Mouse (Mus musculus): Measurements from ENCODE around the gene Proser1. TPM values are rescaled to one million over a fixed set of nuclear protein-coding genes. Genes with fewer than 3 reads are reported as not detected.

Gene Proser1
- polyA plus RNA-seq, 1 experiment from 2014 or later, result 20.9 TPM

DNA sequence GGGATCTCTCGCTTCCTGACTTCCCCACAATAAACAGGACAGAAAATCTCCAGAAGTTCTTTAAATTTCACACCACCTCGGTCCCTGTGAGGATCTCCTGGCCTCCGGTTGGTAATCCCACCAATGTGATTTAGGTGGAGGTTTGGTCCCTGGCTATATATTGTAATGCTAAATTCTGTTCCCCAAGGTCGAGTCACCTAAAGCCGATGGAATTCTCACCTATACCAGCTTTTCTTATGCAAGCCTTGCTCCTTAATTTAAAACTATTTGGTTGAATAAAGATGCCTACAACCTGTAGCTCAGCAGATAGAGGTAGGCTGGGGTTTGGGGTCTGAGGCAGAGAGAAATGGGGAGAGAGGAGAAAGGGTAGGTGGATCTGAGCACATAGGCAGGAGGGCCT is 5.7 kb upstream of the Proser1 start:
- H3K4me2 ChIP-seq (ENCODE audit: low read length), result no peak overlapping the region

DNA sequence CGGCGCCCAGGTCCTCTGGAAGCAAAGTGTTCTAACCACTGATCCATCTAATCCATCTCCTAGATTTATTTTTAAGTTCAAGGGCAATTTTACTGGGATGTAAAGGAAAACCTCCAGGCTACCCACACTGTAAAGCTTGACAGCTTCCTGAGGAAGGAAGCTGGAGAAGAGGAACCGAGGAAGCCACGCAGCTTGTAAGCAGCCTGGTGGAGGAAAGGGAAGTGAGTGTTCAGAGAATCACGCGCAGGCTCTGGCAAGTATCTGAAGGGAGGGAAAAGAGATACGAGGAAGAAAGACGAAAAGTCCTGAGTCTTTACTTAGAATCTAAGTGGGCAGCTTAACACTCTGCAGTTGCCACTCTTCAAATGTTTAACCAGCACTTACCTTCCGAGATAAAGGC is 3.4 kb upstream of the Proser1 start:
- 93% methylated on average over 9 of the region's 9 CpGs for WGBS
- no peak overlapping the region for H3K9ac ChIP-seq (replicated peaks; ENCODE audit: low read length)
- peaks cover 5% of the 10 kb centered on the region; the same call in 1 of the 2 replicates for H3K4me1 ChIP-seq (ENCODE audit: control insufficient read depth, insufficient read depth, low read length)
- no peak overlapping the region for H3K4me2 ChIP-seq (ENCODE audit: low read length)
- H3K4me3 ChIP-seq (replicated peaks; ENCODE audit: low read depth, low read length), result no peak overlapping the region
- no peak for ATAC-seq (ENCODE audit: low FRiP score, low TSS enrichment)
- no peak for DNase-seq
- no peaks in the 10 kb centered on the region for H3K27me3 ChIP-seq (ENCODE audit: control insufficient read depth, insufficient read depth, low read length)
- H3K36me3 ChIP-seq (ENCODE audit: control insufficient read depth, insufficient read depth, low read length), result peaks cover 42% of the 10 kb centered on the region
- H3K9me3 ChIP-seq (ENCODE audit: control insufficient read depth, low read length), result no peaks in the 10 kb centered on the region
- H3K27ac ChIP-seq (replicated peaks; ENCODE audit: low read depth, low read length), result no peak overlapping the region

More for the DNA sequence above, 5.7 kb upstream of the Proser1 start:
- Histone ChIP-seq H3K4me1 (ENCODE audit: control insufficient read depth, insufficient read depth, low read length) (no peaks in the 10 kb centered on the region), H3K27me3 (ENCODE audit: control insufficient read depth, insufficient read depth, low read length) (no peaks in the 10 kb centered on the region), H3K36me3 (ENCODE audit: control insufficient read depth, insufficient read depth, low read length) (peaks cover 65% of the 10 kb centered on the region), H3K9me3 (ENCODE audit: control insufficient read depth, low read length) (no peaks in the 10 kb centered on the region), H3K9ac (replicated peaks; ENCODE audit: low read length) (no peak overlapping the region), H3K27ac (replicated peaks; ENCODE audit: low read depth, low read length) (no peak overlapping the region), H3K4me3 (replicated peaks; ENCODE audit: low read depth, low read length) (no peak overlapping the region)
- ATAC-seq (ENCODE audit: low FRiP score, low TSS enrichment), result no peak
- no peak for DNase-seq
- whole genome bisulfite sequencing, result 83% methylated on average over 5 of the region's 5 CpGs

DNA sequence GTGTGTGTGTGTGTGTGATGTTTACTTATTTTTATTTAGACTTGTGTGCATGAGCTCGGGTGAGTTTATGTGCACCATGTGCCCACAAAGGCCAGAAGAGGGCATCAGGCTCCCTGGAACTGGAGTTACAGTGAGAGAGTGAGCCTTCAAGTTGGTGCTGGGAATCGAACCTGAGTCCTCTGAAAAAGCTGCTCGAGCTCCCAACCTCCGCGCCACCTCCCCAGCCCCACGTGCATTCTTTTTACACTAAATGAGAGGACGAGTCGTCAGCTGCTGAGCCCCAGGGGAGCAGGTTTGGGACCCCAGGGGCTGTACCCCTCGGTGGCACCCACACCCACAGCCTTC is 793 bp upstream of the Proser1 start:
- peak overlapping the region; percentile 83 for H3K4me3 ChIP-seq (replicated peaks; ENCODE audit: low read depth, low read length)
- peaks cover 23% of the 10 kb centered on the region for H3K4me1 ChIP-seq (ENCODE audit: control insufficient read depth, insufficient read depth, low read length)
- ATAC-seq (ENCODE audit: low FRiP score, low TSS enrichment) (no peak), DNase-seq (no peak)
- no peaks in the 10 kb centered on the region for H3K27me3 ChIP-seq (ENCODE audit: control insufficient read depth, insufficient read depth, low read length)
- peaks cover 17% of the 10 kb centered on the region for H3K36me3 ChIP-seq (ENCODE audit: control insufficient read depth, insufficient read depth, low read length)
- H3K4me2 ChIP-seq (ENCODE audit: low read length), result peak overlapping the region; percentile 83
- H3K27ac ChIP-seq (replicated peaks; ENCODE audit: low read depth, low read length), result peak overlapping the region; percentile 86
- peak overlapping the region; percentile 74 for H3K9ac ChIP-seq (replicated peaks; ENCODE audit: low read length)
- H3K9me3 ChIP-seq (ENCODE audit: control insufficient read depth, low read length), result no peaks in the 10 kb centered on the region
- whole genome bisulfite sequencing, result 8% methylated on average over 9 of the region's 9 CpGs

DNA sequence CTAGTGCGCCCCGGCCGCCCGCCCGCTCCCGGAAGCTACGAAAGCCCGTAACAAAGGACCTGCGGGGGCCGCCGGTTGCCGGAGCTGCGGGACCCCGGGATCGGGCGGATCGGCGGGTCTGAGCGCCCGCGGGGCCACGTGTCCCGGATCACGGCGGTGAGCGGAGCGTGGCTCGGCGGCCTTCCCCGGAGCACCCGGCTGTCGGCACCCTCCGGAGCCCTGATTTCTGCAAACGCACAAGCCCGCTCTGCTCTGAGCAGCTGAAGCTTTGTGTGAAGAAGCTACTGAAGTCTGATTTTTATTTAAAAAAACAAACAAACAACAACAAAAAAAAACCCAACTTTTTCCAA is 274 bp downstream of the Proser1 start:
- ATAC-seq (ENCODE audit: low FRiP score, low TSS enrichment), result peak; percentile 70
- H3K27me3 ChIP-seq (ENCODE audit: control insufficient read depth, insufficient read depth, low read length), result no peaks in the 10 kb centered on the region
- H3K27ac ChIP-seq (replicated peaks; ENCODE audit: low read depth, low read length), result peak overlapping the region; percentile 89
- DNase-seq, result no peak
- H3K4me3 ChIP-seq (replicated peaks; ENCODE audit: low read depth, low read length), result peak overlapping the region; percentile 83
- peaks cover 23% of the 10 kb centered on the region for H3K4me1 ChIP-seq (ENCODE audit: control insufficient read depth, insufficient read depth, low read length)
- H3K9ac ChIP-seq (replicated peaks; ENCODE audit: low read length), result peak overlapping the region; percentile 88
- peaks cover 16% of the 10 kb centered on the region for H3K36me3 ChIP-seq (ENCODE audit: control insufficient read depth, insufficient read depth, low read length)
- under 1% methylated on average over 35 of the region's 35 CpGs for WGBS
- no peaks in the 10 kb centered on the region for H3K9me3 ChIP-seq (ENCODE audit: control insufficient read depth, low read length)
- peak overlapping the region; percentile 83 for H3K4me2 ChIP-seq (ENCODE audit: low read length)

DNA sequence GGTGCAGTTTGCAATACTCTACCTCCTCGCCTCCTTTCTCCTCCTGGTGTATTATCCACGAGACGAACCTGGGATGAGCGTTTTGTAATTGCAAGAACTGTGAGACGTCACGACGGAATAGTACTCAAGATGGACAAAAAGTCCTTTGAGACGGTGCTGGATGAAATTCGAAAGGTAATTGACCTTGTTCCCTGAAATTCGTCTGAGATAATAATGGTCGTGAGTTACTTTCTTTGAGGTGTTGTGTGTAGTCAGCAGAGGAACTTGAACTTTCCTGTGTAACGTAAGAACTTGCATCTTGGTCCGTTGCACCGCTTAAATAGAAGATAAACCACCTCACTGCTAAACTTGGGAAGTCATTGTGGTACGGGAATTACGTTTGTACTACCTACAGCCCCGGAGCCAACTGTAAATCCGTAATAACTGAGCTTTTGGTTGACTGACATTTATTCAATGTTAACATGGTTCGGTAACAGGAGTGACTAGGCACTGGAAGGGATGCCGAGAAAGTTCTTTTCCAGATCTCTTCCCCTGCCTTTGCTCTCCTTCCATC is 756 bp downstream of the Proser1 start:
- peak overlapping the region; percentile 83 for H3K4me3 ChIP-seq (replicated peaks; ENCODE audit: low read depth, low read length)
- WGBS, result under 1% methylated on average over 20 of the region's 20 CpGs
- DNase-seq, result peak; percentile 17
- peaks cover 15% of the 10 kb centered on the region for H3K36me3 ChIP-seq (ENCODE audit: control insufficient read depth, insufficient read depth, low read length)
- no peak for ATAC-seq (ENCODE audit: low FRiP score, low TSS enrichment)
- no peaks in the 10 kb centered on the region for H3K27me3 ChIP-seq (ENCODE audit: control insufficient read depth, insufficient read depth, low read length)
- peaks cover 23% of the 10 kb centered on the region for H3K4me1 ChIP-seq (ENCODE audit: control insufficient read depth, insufficient read depth, low read length)
- no peaks in the 10 kb centered on the region for H3K9me3 ChIP-seq (ENCODE audit: control insufficient read depth, low read length)
- H3K9ac ChIP-seq (replicated peaks; ENCODE audit: low read length), result peak overlapping the region; percentile 88
- H3K4me2 ChIP-seq (ENCODE audit: low read length), result peak overlapping the region; percentile 83
- peak overlapping the region; percentile 89; the same call in 1 of the 2 replicates for H3K27ac ChIP-seq (replicated peaks; ENCODE audit: low read depth, low read length)

DNA sequence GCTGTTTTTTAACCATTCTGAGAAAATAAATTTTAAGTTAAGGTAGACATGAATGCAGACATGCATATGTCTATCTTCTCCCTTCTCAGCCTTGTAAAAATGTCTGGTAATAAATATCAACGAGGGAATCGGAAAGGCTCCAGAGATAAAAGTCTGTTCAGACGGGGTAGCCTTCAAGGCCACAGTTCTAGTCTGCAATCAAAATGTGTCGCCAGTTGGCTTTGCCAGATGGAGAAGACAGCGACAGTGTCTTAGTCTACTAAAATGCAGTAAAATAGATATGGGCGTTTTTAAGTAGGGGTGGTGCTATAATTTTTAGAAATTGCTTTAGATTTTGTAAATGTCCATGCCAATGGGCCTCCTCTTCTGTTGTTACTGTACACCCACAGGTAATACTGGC is 1.9 kb downstream of the Proser1 start:
- H3K27me3 ChIP-seq (ENCODE audit: control insufficient read depth, insufficient read depth, low read length), result no peaks in the 10 kb centered on the region
- peaks cover 10% of the 10 kb centered on the region for H3K36me3 ChIP-seq (ENCODE audit: control insufficient read depth, insufficient read depth, low read length)
- H3K9ac ChIP-seq (replicated peaks; ENCODE audit: low read length), result no peak overlapping the region; the same call in 1 of the 2 replicates
- no peak overlapping the region for H3K27ac ChIP-seq (replicated peaks; ENCODE audit: low read depth, low read length)
- DNase-seq (no peak), ATAC-seq (ENCODE audit: low FRiP score, low TSS enrichment) (no peak)
- peak overlapping the region; percentile 83 for H3K4me2 ChIP-seq (ENCODE audit: low read length)
- peaks cover 23% of the 10 kb centered on the region for H3K4me1 ChIP-seq (ENCODE audit: control insufficient read depth, insufficient read depth, low read length)
- peak overlapping the region; percentile 83 for H3K4me3 ChIP-seq (replicated peaks; ENCODE audit: low read depth, low read length)
- H3K9me3 ChIP-seq (ENCODE audit: control insufficient read depth, low read length), result no peaks in the 10 kb centered on the region
- 70% methylated on average over 6 of the region's 6 CpGs for WGBS

DNA sequence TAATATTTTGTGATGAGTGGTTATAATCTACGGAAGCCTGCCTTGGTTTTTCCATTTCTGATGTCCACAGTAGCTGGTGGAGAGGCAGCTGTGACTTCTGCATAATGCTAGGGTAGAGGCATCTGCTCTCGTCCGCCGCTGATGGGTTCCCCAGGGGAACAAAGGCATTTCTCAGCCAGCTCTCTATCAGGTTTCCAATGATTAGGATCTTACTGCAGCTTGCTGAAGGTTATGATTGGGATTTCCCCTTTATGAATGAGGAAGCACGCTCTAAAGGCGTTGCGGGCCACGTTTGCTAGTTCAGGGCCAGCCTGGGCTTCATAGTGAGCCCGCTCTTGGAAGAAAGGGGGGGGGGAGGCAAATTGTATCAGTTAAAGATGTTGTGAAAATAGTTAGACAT is 3.0 kb downstream of the Proser1 start:
- no peaks in the 10 kb centered on the region for H3K9me3 ChIP-seq (ENCODE audit: control insufficient read depth, low read length)
- no peak for ATAC-seq (ENCODE audit: low FRiP score, low TSS enrichment)
- H3K36me3 ChIP-seq (ENCODE audit: control insufficient read depth, insufficient read depth, low read length), result peaks cover 16% of the 10 kb centered on the region
- WGBS, result 49% methylated on average over 9 of the region's 9 CpGs
- H3K4me3 ChIP-seq (replicated peaks; ENCODE audit: low read depth, low read length), result no peak overlapping the region
- peak; percentile 15 for DNase-seq
- H3K9ac ChIP-seq (replicated peaks; ENCODE audit: low read length), result peak overlapping the region; percentile 29; the same call in 1 of the 2 replicates
- H3K27ac ChIP-seq (replicated peaks; ENCODE audit: low read depth, low read length), result no peak overlapping the region
- peak overlapping the region; percentile 83 for H3K4me2 ChIP-seq (ENCODE audit: low read length)
- peaks cover 23% of the 10 kb centered on the region for H3K4me1 ChIP-seq (ENCODE audit: control insufficient read depth, insufficient read depth, low read length)
- H3K27me3 ChIP-seq (ENCODE audit: control insufficient read depth, insufficient read depth, low read length), result no peaks in the 10 kb centered on the region

DNA sequence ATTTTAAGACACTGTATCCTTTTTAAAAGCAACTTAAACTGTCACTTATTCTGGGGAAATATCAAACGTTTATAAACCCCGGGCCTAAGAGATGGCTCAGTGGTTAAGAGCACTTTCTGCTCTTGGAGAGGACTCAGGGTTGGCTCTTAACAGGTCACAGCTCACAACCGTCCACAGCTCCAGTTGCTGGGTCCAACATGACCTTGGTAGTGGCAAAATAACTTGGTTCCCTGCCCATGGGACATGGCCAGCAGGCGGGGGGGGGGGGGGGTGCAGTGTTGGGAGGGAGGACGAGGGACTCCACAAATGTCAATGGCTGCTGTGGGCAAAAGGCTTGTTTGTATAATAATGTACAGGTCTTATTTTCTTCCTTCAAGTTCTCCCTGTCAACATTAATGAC is 3.9 kb downstream of the Proser1 start:
- WGBS, result 89% methylated on average over 5 of the region's 5 CpGs
- Histone ChIP-seq H3K4me3 (replicated peaks; ENCODE audit: low read depth, low read length) (no peak overlapping the region), H3K27me3 (ENCODE audit: control insufficient read depth, insufficient read depth, low read length) (no peaks in the 10 kb centered on the region), H3K36me3 (ENCODE audit: control insufficient read depth, insufficient read depth, low read length) (peaks cover 24% of the 10 kb centered on the region), H3K4me1 (ENCODE audit: control insufficient read depth, insufficient read depth, low read length) (peaks cover 23% of the 10 kb centered on the region), H3K4me2 (ENCODE audit: low read length) (no peak overlapping the region), H3K9me3 (ENCODE audit: control insufficient read depth, low read length) (no peaks in the 10 kb centered on the region), H3K9ac (replicated peaks; ENCODE audit: low read length) (no peak overlapping the region), H3K27ac (replicated peaks; ENCODE audit: low read depth, low read length) (no peak overlapping the region)
- no peak for ATAC-seq (ENCODE audit: low FRiP score, low TSS enrichment)
- no peak for DNase-seq

DNA sequence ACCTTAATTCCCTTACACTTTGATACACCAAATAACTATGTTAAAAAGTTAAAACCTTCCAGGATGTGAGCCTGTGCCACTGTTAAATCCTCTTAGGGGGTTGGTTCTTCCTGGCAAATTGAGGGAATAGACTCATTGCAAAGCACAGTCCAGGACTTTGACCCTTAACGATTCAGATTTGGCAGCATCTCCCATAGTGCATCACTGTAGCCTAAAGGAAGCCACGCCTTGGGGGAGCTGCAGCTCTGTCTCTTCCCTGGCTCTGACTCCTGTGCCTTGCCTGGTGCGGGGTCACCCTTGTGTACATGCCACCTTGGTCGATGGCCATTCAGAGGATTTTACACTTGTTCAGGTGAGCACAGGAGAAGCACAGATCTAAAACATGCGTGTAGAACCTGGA is 6.2 kb downstream of the Proser1 start:
- peaks cover 47% of the 10 kb centered on the region for H3K36me3 ChIP-seq (ENCODE audit: control insufficient read depth, insufficient read depth, low read length)
- H3K4me3 ChIP-seq (replicated peaks; ENCODE audit: low read depth, low read length), result no peak overlapping the region
- H3K9me3 ChIP-seq (ENCODE audit: control insufficient read depth, low read length), result no peaks in the 10 kb centered on the region
- H3K4me1 ChIP-seq (ENCODE audit: control insufficient read depth, insufficient read depth, low read length), result peaks cover 22% of the 10 kb centered on the region
- WGBS, result 93% methylated on average over 5 of the region's 5 CpGs
- no peak overlapping the region for H3K4me2 ChIP-seq (ENCODE audit: low read length)
- no peak overlapping the region for H3K9ac ChIP-seq (replicated peaks; ENCODE audit: low read length)
- ATAC-seq (ENCODE audit: low FRiP score, low TSS enrichment) (no peak), DNase-seq (no peak)
- H3K27me3 ChIP-seq (ENCODE audit: control insufficient read depth, insufficient read depth, low read length), result no peaks in the 10 kb centered on the region
- no peak overlapping the region for H3K27ac ChIP-seq (replicated peaks; ENCODE audit: low read depth, low read length)
